Mouse (Mus musculus) 3T3-L1 (cell line): ENCODE results near the gene Car6.

Experiments
- DNase-seq: peaks from one replicate; pipeline ENCODE4 v3.0.0-alpha.2; 2015; ENCODE audit warnings: low read depth, low spot score

Car6 gene

DNA sequence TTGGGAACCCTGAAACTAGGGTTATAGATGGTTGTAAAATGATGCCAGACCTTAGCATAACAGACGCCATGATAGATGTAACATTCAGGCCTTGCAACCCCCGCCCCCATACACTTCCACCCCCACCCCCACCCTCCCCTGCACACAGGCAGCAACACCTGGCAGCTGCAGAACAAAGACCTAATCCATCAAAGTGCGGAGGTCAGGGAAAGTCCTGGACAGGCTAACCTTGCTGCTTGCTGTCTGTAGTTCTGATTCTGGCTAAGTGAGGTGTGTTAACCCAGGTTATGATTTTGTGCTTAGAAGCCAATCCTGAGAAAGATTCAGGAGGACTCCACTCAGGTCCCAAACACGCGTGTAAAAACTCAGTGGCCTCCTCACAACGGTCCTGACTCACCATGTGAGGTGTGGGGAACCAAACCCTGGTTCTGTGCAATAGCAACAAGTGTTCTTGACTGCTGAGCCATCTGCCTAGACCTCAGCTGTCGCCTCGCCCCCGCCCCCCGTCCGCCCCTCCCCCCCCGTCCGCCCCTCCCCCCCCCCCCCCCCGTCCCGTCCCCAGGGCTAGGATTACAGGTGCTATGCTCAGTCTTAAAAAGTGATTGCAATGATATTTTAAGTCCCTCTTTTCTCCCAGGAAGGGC, 28.7 kb upstream of the Car6 start:
- DNase-seq = no peak

DNA sequence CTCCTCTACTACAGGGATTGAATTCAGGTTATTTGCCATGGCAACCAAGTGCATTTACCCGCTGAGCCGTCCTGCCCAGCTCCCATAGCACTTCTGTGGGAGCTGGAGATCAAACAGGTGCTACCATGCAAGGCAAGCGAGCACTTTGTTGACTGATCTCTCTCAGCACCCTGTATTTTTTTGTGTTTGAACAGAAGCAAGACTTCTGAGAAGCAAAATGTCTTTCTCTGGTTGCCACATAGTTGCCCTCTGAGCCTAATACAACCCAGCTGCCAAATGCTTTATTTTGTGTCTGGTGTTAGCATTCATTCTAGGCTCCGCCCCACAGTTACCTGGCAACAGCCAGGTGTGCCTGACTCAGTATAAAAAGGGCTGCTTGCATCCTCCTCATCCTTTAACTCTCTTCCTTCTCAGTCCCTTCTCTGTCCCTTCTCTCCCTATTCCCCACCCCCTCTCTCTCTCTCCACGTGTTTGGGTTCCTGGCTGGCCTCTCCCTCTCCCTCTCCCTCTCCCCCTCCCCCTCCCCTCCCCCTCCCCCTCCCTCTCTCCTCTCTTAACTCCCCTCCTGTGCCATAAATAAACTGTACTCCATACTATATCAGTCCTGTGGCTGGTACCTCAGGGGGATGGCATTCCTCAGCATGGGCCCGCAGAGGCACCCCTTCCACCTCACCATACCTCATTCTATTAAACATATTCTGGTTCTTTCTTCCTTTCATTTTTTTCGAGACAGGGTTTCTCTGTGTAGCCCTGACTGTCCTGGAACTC, 27.6 kb upstream of the Car6 start:
- no peak for DNase-seq

DNA sequence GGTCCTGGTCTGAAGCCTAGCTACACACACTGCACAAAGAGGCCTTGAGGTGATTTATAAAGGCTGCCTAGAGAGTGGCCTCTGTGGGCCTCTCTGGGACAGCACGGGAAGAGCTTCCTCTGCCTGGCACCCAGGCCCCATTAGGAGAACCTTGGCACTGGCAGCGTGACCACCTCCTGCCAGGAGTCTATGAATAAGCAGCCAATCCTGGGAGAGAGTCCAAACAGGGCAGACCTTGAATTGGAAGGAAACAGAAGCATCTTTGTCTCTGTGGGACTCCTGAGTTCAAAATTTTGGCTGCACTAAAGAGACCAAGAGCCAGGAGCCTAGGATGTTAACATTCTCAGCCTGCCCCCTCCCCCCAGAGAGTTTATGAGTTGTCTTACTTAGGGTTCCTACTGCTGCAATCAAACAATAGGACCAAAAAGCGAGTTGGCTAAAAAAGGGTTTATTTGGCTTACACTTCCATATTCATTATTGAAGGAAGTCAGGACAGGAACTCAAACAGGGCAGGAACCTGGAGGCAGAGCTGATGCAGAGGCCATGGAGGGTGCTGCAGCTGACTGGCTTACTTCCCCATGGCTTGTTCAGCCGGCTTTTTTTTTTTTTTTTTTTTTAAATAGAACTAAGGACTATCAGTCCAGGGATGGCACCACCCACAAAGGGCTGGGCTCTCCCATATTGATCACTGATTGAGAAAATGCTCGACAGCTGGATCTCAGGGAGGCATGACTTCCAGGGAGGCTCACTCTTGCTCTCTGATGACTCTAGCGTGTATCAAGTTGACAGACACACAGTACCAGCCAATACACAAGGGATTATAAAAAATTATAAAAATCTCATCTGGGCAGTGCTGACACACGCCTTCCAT, 25.9 kb upstream of the Car6 start:
- DNase-seq = peak; percentile 89

DNA sequence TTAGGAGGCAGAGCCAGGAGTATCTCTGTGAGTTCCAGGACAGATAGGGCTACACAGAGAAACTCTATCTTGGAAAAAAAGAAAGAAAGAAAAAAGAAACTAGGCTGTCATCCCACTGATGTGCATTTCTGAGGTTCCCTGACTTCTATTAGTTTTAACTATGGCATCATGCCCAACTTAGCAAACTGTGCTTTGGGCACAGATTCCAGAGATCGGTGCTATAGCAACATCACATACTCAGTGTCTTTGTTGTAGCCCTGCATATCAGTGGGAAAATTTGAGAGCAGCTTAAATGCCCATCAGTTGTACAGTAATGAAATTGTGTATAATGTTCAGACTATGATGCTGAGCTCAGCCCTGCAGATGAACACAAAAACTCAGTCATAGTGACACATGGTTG, 24.6 kb upstream of the Car6 start:
- DNase-seq = no peak

DNA sequence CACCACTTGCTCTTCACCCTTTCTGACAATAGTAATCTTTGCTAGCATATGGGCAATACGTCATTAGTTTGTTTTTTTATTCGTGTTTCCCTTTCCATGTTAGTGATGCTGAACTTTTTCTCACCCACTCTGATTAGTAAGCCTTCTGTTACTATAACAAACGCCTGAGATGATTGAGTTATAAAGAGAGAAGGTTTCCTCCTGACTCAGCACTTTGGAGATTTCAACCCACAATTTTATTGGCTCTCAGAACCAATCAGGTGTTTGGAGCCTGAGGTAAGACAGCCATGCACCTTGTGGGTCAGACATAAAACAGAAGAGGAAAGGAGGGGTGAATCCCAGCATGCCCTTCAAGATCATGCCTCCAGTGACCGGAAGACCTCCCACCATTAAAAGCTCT, 22.7 kb upstream of the Car6 start:
- DNase-seq = no peak

DNA sequence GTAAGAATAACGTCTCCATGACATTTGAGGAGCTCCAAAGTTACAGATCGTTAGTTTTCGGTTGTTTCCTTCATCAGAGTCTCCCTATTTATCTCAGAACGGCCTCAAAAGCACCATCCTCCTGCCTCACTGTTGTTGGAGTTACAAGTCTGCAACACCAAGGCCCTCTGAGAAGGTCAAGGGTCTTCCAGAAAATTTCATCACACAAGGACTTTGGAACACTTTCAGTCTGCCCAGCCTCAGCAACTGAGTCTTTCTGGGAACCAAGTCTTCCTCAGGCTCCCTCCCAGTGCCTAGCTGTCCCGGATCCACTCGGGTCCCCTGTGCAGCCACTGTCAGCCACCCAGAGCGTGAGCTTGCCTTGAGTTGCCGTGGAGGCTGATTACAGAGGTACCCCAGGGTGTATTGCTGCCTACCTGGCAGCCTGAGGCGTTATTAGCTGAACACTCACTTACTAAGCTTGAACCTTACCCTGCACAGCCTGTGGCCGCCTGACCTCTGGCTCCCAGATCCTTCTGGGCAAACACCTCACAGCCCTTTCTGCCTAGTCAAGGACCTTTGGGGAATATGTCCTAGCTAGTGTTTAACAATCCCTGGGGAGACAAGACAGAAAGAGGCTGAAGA, 20.0 kb upstream of the Car6 start:
- no peak for DNase-seq

DNA sequence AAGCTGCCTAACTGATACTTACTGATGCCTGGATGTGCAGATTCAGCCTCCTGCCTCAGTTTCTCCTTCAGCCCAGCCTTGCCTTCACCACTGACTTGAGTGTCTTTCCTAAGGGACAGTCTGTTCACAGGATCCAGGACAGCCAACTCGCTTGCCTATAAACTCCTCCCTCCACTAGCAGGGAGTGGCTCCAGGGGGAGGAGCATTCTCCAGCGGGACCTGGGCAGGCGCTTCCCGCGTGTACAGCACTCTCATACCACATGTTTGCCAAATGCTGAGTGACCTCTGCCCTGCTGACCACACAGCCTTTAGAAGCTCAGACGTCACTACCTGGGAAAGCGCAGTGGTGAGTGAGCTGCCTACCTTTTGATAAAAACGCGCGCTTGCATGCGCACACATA, 19.5 kb upstream of the Car6 start:
- DNase-seq = no peak

DNA sequence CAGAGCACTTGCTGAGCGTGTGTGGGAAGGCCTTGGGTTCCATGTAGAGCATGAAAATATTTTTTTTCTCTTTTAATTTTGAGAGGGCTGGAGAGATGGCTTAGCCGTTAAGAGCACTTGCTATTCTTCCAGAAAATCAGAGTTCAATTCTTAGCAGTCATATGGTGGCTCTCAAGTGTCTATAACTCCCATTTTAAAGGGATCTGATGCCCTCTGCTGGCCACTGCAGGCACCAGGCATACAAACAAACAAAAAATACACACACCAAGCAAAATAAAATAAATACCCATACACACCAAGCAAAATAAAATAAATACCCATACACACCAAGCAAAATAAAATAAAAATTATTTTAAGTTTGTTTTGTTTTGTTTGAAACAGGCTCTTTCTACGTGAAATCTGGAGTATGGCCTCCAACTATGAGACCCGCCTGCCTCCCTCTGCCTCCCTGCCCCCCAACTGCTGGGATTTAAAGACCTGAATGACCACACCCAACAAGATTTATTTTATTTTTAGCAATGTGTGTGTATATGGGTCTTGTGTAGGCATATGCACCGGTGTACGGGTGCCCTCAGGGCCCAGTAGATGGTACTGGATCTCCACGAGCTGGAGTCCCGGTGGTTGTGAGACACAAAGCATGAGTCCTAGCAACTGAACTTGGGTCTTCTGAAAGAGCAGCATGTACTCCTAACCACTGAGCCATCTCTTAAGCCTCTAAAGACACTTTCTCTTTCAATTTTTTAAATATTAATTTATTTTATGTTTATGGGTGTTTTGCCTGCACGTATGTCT, 18.6 kb upstream of the Car6 start:
- DNase-seq = peak; percentile 80

DNA sequence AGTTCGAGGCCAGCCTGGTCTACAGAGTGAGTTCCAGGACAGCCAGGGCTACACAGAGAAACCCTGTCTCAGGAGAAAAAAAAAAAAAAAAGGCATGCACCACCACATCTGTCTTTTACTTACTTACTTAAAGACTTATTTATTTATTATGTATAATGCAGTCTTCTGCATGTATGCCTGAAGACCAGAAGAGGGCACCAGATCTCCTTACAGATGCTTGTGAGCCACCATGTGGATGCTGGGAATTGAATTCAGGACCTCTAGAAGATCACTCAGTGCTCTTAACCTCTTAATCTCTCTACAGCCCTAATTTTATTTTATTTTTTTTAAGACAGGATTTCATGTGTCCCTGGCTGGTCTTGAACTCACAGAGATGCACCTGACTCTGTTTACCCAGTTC, 16.8 kb upstream of the Car6 start:
- DNase-seq = no peak

DNA sequence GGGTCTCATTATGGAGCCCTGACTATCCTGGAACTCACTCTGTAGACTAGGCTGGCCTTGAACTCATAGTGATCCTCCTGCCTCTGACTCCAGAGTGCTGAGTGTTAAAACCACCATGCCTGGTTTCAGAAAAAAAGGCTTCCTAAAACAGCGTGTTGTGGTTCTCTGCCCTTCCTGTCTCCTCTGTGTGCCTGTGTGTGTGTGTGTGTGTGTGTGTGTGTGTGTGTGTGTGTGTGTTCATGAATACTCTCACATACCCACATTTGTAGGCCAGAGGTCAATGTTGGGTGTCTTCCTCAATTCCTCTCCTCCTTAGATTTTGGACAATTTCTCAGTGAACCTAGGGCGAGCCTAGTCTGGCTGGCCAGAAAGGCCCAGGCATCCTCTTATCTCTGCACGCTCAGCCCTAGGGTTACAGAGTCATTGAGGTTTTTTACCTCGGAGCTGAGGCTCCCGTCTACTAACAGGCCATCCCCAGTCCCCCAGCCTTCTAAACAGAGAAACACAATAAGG, 16.0 kb upstream of the Car6 start:
- no peak for DNase-seq

DNA sequence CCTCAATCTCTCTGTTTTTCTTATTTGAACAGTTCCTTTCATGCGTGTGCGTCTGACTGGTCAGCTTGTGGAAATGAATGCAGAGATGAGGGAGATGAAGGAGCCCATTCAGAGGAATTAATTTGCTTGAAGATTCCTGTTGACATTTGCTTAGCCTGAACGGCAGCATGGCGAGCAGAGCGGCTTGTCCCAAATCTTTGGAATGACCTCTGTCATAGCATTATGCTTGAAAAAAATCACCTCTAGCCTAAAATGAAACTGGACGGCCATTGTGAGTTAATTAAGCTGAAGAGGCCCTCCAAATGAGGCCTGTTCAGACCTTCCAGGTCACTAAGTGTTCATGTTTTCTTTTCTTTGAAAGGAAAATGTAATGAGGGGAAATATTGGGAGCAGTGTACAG, 15.3 kb upstream of the Car6 start:
- DNase-seq = no peak

DNA sequence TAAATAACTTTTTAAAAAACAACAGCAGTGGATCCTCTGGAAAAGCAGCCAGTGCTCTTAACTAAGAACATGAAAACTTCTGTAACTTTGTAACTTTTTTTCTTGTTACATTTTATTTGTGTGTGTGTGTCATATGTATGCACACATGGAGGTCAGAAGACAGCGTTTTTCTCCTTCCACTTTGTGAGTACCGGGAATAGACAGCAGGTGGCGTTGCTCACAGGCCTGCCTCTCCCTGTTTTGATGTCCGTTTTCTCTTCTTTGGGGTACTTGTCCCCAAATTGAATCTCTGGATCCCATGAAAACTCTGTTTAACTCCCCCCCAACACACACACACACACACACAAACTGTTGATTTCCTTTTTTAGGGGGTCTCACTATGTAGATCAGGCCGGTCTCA, 12.8 kb upstream of the Car6 start:
- no peak for DNase-seq

DNA sequence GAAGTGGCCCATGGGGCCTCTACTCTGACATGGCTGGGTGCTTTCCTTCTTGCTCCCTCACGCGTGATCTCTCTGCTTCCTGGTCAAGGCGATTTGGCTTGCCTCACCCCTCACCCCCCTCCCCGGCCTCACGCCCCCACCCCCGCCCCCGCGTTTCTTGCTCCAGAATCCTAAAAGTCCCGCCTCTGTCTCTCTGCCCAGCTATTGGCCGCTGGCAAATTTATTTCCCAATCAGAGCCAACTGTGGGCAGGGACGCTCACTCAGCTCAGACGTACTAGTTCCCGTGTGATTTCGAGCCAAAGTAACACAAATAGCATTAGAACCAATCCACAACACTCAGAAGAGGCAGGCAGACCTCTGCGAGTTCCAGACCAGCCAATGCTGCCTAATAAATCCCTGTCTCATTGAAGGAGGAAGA, 11.4 kb upstream of the Car6 start:
- peak; percentile 48 for DNase-seq

DNA sequence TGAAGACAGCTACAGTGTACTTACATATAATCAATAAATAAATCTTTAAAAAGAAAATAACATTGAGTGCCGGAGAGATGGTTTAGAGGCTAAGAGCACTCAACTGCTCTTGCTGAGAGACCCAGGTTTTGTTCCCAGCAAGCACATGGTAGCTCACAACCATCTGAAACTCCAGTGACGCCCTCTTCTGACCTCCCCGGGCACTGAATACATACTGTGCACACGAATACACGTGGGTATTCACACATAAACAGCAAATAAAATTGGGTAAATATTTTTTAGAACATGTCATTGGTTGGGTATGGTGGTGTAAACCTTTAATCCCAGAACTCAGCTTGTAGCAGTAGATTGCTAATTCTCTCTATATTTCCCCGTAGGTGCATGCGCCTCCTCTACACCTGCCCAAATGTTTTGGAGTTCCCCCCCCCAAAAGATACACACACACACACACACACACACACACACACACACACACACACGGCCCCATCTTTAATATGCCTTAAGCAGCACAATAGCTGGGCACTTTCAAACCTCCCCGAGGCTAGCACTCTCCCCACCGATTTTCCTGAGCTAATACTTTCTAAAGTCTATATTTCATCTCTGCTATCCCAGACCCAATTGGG, 10.9 kb upstream of the Car6 start:
- DNase-seq = no peak

DNA sequence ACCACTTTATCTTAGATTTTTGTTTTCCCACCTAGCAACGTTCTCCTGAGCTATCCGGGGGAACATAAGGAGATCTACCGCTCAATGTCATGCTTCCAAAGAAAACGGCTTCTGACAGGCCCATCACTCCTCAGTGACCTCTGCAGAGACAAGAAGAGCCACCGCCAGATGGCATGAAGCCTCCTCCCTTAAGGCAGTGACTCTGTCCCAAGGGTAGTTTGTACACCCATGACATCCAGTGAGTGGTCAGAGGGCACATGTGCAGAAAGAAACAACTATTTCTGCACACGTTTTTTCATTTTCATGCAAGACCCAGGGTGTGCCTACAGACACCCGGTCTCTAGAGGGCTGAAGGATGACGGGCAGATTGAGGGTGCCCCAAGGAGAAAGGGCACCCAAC, 9.2 kb upstream of the Car6 start:
- DNase-seq = no peak

DNA sequence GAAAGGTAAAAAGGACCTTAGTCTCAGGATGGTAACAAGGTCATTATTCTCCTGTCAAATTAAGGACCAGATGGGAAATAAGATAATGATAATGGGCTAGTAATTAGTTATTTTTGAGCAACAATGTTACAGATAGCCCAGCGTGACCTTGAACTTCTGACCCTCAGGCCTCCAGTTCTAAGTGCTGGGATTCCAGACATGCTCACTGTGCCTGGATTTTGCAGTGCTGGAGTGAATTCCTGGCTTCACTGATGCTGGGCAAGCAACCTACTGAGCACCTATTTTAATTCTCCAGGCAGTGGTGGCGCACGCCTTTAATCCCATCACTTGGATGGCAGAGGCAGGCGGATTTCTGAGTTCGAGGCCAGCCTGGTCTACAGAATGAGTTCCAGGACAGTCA, 8.6 kb upstream of the Car6 start:
- no peak for DNase-seq

DNA sequence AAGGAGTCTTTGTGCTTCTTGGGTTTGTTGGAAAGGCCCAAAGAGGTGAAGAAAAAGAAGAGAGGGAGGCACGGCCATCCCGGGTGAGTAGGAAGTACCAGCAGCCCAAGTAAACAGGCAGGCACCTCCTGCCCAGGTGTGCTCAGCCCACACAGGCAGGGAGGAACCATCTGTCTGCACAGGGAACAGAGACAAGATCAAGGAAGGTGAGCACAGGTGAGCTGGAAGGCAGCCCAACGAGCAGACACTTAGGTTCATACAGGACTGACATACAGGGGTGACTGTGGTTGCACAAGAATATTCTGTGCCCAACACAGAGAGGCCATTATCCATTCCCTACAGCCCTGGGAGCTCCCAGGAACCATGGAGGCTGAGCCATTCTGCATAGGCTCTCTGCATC, 3.7 kb upstream of the Car6 start:
- no peak for DNase-seq

DNA sequence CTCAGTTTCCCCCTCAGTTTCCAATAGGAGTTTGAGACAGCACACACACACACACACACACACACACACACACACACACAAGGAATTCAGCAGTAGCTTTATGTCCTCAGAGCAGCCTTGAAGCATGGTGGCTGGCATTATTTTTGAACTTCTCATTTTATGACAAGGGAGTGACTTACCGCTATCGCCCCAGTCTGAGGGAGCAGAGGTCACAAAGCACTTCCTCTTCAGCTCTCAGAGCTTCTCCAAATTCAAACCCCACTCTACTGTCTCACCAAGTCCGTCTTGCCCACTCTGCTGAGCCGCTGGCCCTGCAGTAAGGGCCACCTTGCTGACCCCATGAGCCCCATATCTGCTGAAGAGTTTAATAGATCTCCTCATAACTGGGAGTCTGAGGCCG, 1.6 kb upstream of the Car6 start:
- no peak for DNase-seq

DNA sequence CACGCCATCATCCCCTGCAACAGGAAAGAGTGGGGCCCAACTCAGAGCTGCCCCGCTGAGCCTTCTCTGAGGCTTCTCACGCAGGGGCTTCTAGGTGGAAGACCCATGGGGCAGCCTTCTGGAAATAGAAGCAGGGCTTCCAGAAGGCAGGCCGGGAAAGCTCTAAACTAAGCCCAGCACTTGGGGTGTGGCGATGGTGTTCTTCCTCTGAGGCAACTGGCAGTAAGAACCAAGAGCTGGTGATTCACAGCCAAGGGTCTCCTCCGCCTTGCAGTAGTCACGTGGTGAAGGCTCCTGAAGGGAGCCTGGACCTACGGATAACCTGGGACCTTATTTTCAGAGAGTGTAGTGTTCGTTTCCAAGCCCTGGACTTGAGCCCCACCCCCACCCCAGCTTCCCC, 2.9 kb downstream of the Car6 start:
- no peak for DNase-seq

DNA sequence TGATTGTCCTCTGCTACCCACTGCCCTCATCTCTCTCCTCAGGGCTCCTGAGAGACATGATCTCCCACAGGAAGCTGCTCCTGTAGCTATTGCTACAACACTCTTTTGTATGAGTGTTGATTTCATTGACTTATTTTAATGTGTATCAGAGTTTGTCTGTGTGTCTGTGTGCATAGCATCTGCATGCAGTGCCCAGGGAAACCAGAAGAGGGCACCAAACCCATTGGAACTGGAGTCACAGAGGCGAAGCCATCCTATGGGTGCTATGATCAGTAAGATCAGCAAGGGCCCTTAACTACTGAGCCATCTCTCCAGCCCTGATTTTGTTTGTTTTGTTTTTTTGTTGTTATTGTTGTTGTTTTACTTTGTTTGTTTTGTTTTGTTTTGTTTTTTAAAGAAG, 7.2 kb downstream of the Car6 start:
- DNase-seq = peak; percentile 61

DNA sequence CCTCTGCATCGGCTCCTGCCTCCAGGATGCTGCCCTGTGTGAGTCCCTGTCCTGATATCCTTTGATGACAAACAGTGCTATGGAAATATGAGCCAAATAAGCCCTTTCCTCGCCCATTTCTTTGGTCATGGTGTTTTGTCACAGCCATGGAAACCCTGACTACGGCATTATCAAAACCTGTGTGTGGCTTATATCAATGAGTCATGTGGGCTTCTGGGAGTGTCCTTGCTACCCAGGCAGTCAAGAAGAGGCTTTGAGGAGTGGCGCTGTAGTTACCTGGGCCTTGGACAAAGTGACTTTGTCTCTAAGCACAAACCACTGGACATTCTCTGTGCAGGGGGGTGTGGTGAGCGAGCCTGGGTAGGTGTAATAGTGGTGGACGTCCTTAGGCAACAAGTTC, 8.9 kb downstream of the Car6 start:
- DNase-seq = no peak
